Mouse (Mus musculus) mature B cell (primary cell): ENCODE data around the gene Tbc1d5.

Experiments
- in situ Hi-C: fragments of 300-500 bp; cut with MboI; formaldehyde crosslinking; loops from 2 replicates; pipeline ENCODE4 v1.14.3; 2019

The Tbc1d5 gene

GRCm38 (mm10) chr17:51104294-51104693, 74.9 kb downstream of the Tbc1d5 start:
- in situ Hi-C loops, result no loop called here

- in situ Hi-C loops, result no loop called here
Measured at GRCm38 (mm10) chr17:51043869-51044268, 135.3 kb downstream of the Tbc1d5 start.

GRCm38 (mm10) chr17:51040861-51041260, 138.3 kb downstream of the Tbc1d5 start:
- in situ Hi-C loops, result no loop called here

- in situ Hi-C loops, result no loop called here
Measured at GRCm38 (mm10) chr17:51023227-51023626, 155.9 kb downstream of the Tbc1d5 start.

GRCm38 (mm10) chr17:51016384-51016783, 162.8 kb downstream of the Tbc1d5 start:
- in situ Hi-C loops, result no loop called here

- in situ Hi-C loops, result no loop called here
Measured at GRCm38 (mm10) chr17:51013908-51014307, 165.2 kb downstream of the Tbc1d5 start.

- in situ Hi-C loops, result no loop called here
Measured at GRCm38 (mm10) chr17:51003179-51003578, 176.0 kb downstream of the Tbc1d5 start.

- in situ Hi-C loops, result loop anchor here (25.0 kb wide), 1 partner anchor 1189 kb away; no protein-coding TSS in a partner anchor
Measured at GRCm38 (mm10) chr17:50998216-50998615, 180.9 kb downstream of the Tbc1d5 start.

- in situ Hi-C loops, result loop anchor here (5.0 to 25.0 kb wide), 2 partner anchors 294 to 1194 kb away; no protein-coding TSS in a partner anchor
Measured at GRCm38 (mm10) chr17:50993294-50993993, 185.7 kb downstream of the Tbc1d5 start.

GRCm38 (mm10) chr17:50990770-50991405, 188.3 kb downstream of the Tbc1d5 start:
- in situ Hi-C loops, result loop anchor here (5.0 to 25.0 kb wide), 2 partner anchors 296 to 1196 kb away; no protein-coding TSS in a partner anchor

GRCm38 (mm10) chr17:50987935-50988334, 191.2 kb downstream of the Tbc1d5 start:
- in situ Hi-C loops, result loop anchor here (25.0 kb wide), 1 partner anchor 1199 kb away; no protein-coding TSS in a partner anchor

- in situ Hi-C loops, result loop anchor here (25.0 kb wide), 1 partner anchor 1205 kb away; no protein-coding TSS in a partner anchor
Measured at GRCm38 (mm10) chr17:50981933-50982332, 197.2 kb downstream of the Tbc1d5 start.

GRCm38 (mm10) chr17:50972142-50972541, 207.0 kb downstream of the Tbc1d5 start:
- in situ Hi-C loops, result no loop called here

- in situ Hi-C loops, result no loop called here
Measured at GRCm38 (mm10) chr17:50966147-50966546, 213.0 kb downstream of the Tbc1d5 start.

GRCm38 (mm10) chr17:50954313-50954712, 224.8 kb downstream of the Tbc1d5 start:
- in situ Hi-C loops, result no loop called here

GRCm38 (mm10) chr17:50922308-50922707, 256.8 kb downstream of the Tbc1d5 start:
- in situ Hi-C loops, result no loop called here

- in situ Hi-C loops, result no loop called here
Measured at GRCm38 (mm10) chr17:50915216-50915615, 263.9 kb downstream of the Tbc1d5 start.

- in situ Hi-C loops, result no loop called here
Measured at GRCm38 (mm10) chr17:50908568-50909335, 270.4 kb downstream of the Tbc1d5 start.

- in situ Hi-C loops, result no loop called here
Measured at GRCm38 (mm10) chr17:50908160-50908559, 271.0 kb downstream of the Tbc1d5 start.

- in situ Hi-C loops, result no loop called here
Measured at GRCm38 (mm10) chr17:50906630-50907029, 272.5 kb downstream of the Tbc1d5 start.

- in situ Hi-C loops, result no loop called here
Measured at GRCm38 (mm10) chr17:50904463-50904862, 274.7 kb downstream of the Tbc1d5 start.

- in situ Hi-C loops, result no loop called here
Measured at GRCm38 (mm10) chr17:50897867-50898266, 281.3 kb downstream of the Tbc1d5 start.
